Mouse (Mus musculus) kidney, postnatal 0 days (tissue): ENCODE measurements around the gene Tas2r138. TPM values are rescaled to one million over a fixed set of nuclear protein-coding genes. Genes with fewer than 3 reads are reported as not detected.
"Not testable (repeated sequence)": the region's sequence is repeated elsewhere in the genome, so short reads cannot be mapped to it uniquely, and the experiment has no call there.

Experiments used
- ATAC-seq: fragments of 200-750 bp; cut with Nextera tagmentation; replicated peaks from 2 replicates; pipeline ENCODE4 v1.8.0; 2017; ENCODE audit warnings: low read depth, moderate number of reproducible peaks, moderate TSS enrichment, moderate library complexity; ENCODE audit not compliant: low FRiP score
- DNase-seq: peaks from one replicate; pipeline ENCODE4 v3.0.0-alpha.2; 2016; ENCODE audit warnings: low spot score
- H3K27ac ChIP-seq: fragments of 300-500 bp; sonication (generic); 2 replicates; pipeline ENCODE4 v1.5.1; 2014; ENCODE audit warnings: mild to moderate bottlenecking
- H3K27me3 ChIP-seq: fragments of 300-500 bp; sonication (generic); 2 replicates; pipeline ENCODE4 v1.6.1; 2014; ENCODE audit warnings: low read length, mixed read lengths; ENCODE audit not compliant: insufficient read depth
- H3K36me3 ChIP-seq: fragments of 300-500 bp; sonication (generic); 2 replicates; pipeline ENCODE4 v1.6.1; 2014; ENCODE audit warnings: low read length, mixed read lengths; ENCODE audit not compliant: insufficient read depth
- H3K4me1 ChIP-seq: fragments of 300-500 bp; sonication (generic); replicated peaks from 2 replicates; pipeline ENCODE4 v1.6.1; 2014; ENCODE audit warnings: antibody characterized with exemption, low read length, mixed read lengths; ENCODE audit not compliant: insufficient read depth
- H3K4me2 ChIP-seq: fragments of 300-500 bp; sonication (generic); 2 replicates; pipeline ENCODE4 v1.6.1; 2014; ENCODE audit warnings: mild to moderate bottlenecking, low read length, moderate library complexity, mixed read lengths
- H3K4me3 ChIP-seq: fragments of 300-500 bp; sonication (generic); replicated peaks from 2 replicates; pipeline ENCODE4 v1.5.1; 2014; ENCODE audit warnings: low read depth, low read length
- H3K9ac ChIP-seq: fragments of 300-500 bp; sonication (generic); 2 replicates; pipeline ENCODE4 v1.6.1; 2014; ENCODE audit warnings: low read depth, low read length
- H3K9me3 ChIP-seq: fragments of 300-500 bp; sonication (generic); replicated peaks from 2 replicates; pipeline ENCODE4 v1.6.1; 2016; ENCODE audit warnings: low read length, inconsistent platforms, mixed read lengths
- CTCF ChIP-seq: IDR thresholded peaks from 2 replicates; pipeline ENCODE4 v1.5.1; 2016; ENCODE audit warnings: antibody characterized with exemption, low read depth, mild to moderate bottlenecking, moderate library complexity
- WGBS: fragments of 180-500 bp; shearing (Covaris S2); extraction: QIAGEN DNeasy Blood & Tissue Kit; methylation state at CpG from one replicate; pipeline ENCODE4 v1.1.7; 2014; 5-methylcytosine and 5-hydroxymethylcytosine counted together
- polyA plus RNA-seq: library from polyadenylated mRNA; unstranded; fragments of >200 nt; fragmentation: Nextera tagmentation; extraction: Ambion mirVana; gene quantifications from 2 replicates; pipeline ENCODE4 v1.2.1, GENCODE M21; 2015

Gene Tas2r138
- polyA plus RNA-seq, 1 experiment from 2014 or later = not detected

DNA sequence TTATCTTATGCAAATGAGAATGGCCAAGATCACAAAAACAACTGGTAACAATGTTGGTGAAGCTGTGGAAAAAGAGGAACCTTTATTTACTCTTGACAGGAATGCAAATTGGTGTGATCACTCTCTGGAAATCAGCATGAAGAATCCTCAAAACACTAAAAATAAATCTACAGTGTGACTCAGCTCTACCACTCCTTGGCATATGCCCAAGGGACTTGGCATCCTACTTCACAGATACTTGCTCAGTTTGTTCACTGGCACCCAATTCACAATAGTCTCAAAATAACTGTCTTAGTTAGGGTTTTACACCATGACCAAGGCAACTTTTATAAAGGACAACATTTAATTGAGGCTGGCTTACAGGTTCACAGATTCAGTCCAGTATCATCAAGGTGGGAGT lies 5.7 kb downstream of the Tas2r138 start:
- no peak for ATAC-seq
- TF ChIP-seq CTCF = no peak
- Histone ChIP-seq H3K4me2 (no peak overlapping the region), H3K27me3 (no peaks in the 10 kb centered on the region), H3K36me3 (no peaks in the 10 kb centered on the region), H3K27ac (no peak overlapping the region), H3K4me3 (no peak overlapping the region), H3K9me3 (no peaks in the 10 kb centered on the region), H3K9ac (no peak overlapping the region), H3K4me1 (no peaks in the 10 kb centered on the region)
- no peak for DNase-seq

DNA sequence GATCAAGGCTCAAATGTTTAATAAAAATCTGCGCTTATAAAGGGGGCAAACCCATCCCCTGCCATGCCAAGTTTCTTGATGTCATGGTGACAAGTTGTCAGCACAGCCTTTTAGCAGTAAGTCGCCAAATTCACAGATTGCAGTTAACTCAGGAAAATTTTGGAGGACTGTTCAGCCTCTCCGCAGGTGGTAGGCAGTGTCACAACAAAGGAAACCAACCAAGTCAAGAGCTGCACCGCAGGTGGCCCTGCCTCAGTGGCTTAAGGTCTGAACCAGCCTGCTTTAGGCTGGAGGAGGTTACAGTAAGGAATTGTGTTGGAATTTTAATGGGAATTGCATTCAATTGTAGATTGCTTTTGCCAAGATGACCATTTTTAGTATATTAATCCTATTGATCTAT lies 14.6 kb downstream of the Tas2r138 start:
- H3K9ac ChIP-seq, DNase-seq, H3K4me3 ChIP-seq, H3K4me1 ChIP-seq, H3K27me3 ChIP-seq, H3K4me2 ChIP-seq, H3K27ac ChIP-seq, H3K9me3 ChIP-seq, ATAC-seq, H3K36me3 ChIP-seq: not testable (repeated sequence)
- 40% methylated on average over 4 of the region's 4 CpGs for WGBS

DNA sequence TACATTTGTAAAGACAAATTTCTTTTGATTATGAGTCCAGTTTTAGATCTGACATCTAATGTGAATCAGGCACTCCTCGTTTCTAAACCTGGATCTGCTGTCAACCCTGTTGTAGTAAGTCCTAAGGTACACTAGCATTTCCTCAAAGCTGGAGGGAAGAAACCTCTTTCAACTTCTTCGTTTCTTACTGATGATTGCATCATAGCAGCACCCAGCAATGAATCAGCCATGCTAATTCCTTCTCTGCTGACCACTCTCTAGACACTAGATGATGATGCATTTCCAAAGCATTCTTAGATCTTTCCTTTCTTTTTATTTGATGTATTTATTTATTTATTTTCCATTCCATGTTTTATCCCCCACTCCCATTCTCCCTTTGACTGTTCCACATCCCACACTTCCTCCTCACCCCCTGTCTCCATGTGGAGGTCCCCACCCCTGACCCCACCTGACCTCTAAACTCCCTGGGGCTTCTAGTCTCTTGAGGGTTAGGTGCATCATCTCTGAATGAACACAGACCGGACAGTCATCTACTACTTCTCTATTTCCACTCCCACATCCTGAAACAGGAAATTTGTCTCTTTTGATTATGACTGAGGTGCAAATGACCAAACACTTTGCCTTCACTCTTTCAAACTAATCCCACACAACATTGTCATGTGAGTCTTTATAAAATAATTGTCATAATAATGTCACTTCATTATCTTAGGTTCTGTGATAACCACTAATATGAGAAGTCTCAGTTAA lies 18.1 kb downstream of the Tas2r138 start:
- 65% methylated on average over 3 of the region's 3 CpGs for WGBS
- Histone ChIP-seq H3K27me3 (no peaks in the 10 kb centered on the region), H3K27ac (no peak overlapping the region), H3K4me2 (no peak overlapping the region), H3K9ac (no peak overlapping the region), H3K9me3 (no peaks in the 10 kb centered on the region), H3K4me1 (no peaks in the 10 kb centered on the region), H3K36me3 (no peaks in the 10 kb centered on the region), H3K4me3 (no peak overlapping the region)
- no peak for ATAC-seq
- no peak for DNase-seq
- no peak for TF ChIP-seq CTCF

DNA sequence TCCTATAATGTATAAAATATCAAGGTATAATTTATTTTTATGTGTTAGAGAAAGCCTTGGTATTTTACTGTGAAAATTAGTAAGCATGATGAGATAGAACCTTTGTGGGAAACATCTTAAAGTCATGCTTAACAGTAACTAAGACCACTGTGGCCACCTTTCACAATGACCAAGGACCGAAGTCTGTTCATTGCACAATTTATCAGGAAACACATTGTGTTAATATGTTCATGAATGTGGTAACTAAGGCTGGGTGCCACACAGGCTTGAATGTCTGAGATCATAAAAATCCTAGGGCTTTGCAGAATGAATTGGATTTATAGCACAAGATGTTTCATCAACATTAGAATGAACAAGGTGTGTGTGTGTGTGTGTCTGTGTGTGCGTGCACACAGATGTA lies 24.8 kb downstream of the Tas2r138 start:
- TF ChIP-seq CTCF = no peak
- 91% methylated on average over 2 of the region's 2 CpGs for WGBS
- ATAC-seq (no peak), DNase-seq (no peak)
- no peak overlapping the region for H3K9ac ChIP-seq
- no peak overlapping the region for H3K27ac ChIP-seq
- no peaks in the 10 kb centered on the region for H3K27me3 ChIP-seq
- no peak overlapping the region for H3K4me3 ChIP-seq
- H3K9me3 ChIP-seq = no peaks in the 10 kb centered on the region
- H3K4me2 ChIP-seq = no peak overlapping the region
- H3K4me1 ChIP-seq = no peaks in the 10 kb centered on the region
- H3K36me3 ChIP-seq = no peaks in the 10 kb centered on the region

DNA sequence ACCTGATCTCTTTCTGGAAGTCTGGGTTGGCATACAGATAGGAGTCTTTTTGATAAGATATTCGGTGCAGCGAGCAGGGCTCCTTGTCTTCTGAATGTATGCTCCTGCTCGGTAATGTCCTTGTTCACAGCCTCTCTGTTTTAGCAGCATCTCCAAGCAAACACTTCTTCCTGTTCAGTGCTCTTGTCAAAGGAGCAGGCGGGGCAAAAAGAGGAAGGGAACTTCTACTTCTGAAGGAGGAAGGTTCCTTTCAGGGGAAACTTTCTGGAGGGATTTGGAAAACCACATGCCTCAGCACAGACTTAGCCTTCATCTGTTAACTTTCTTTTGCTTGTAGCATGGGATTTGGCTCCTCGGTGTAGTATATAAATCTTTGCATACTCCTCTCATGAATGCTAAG lies 27.5 kb downstream of the Tas2r138 start, which contains the start of gene Clec5a:
Gene Clec5a, minus strand, starts transcription at position 177 of the 400 bp plus-strand sequence.
- DNase-seq = no peak
- no peak within 1 kb of the TSS for H3K4me2 ChIP-seq
- no peak for TF ChIP-seq CTCF
- no peaks in the 10 kb centered on the region for H3K27me3 ChIP-seq
- no peak for ATAC-seq
- no peaks in the 10 kb centered on the region for H3K4me1 ChIP-seq
- no peaks in the 10 kb centered on the region for H3K36me3 ChIP-seq
- H3K4me3 ChIP-seq = no peak within 1 kb of the TSS
- no peak within 1 kb of the TSS for H3K27ac ChIP-seq
- no peaks in the 10 kb centered on the region for H3K9me3 ChIP-seq
- H3K9ac ChIP-seq = no peak within 1 kb of the TSS
- WGBS = 75% methylated on average over 5 of the region's 5 CpGs

DNA sequence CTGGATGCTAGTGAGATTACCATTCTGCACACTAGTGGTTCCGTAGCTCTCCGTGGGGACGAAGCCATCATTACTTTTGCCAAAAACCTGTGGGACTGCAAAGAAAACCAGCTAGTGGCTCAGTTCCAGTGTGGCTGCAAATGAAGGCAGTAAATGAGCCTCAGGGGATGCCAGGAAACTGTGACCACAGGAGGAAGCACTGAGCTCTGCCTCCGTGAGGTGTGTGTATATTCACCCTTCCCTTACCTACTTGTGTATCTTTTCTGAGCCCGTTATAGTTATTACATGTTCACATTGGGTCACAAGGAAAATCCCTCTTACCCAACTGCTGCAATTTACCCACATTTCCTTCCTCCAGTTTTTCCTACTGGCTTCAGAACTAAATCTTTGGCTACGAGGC lies 28.8 kb downstream of the Tas2r138 start:
- H3K4me2 ChIP-seq = no peak overlapping the region
- H3K36me3 ChIP-seq = no peaks in the 10 kb centered on the region
- TF ChIP-seq CTCF = no peak
- DNase-seq = no peak
- H3K4me3 ChIP-seq = no peak overlapping the region
- no peak overlapping the region for H3K27ac ChIP-seq
- no peaks in the 10 kb centered on the region for H3K9me3 ChIP-seq
- H3K9ac ChIP-seq = no peak overlapping the region
- ATAC-seq = no peak
- H3K4me1 ChIP-seq = no peaks in the 10 kb centered on the region
- no peaks in the 10 kb centered on the region for H3K27me3 ChIP-seq
- 81% methylated on average over 6 of the region's 6 CpGs for WGBS

DNA sequence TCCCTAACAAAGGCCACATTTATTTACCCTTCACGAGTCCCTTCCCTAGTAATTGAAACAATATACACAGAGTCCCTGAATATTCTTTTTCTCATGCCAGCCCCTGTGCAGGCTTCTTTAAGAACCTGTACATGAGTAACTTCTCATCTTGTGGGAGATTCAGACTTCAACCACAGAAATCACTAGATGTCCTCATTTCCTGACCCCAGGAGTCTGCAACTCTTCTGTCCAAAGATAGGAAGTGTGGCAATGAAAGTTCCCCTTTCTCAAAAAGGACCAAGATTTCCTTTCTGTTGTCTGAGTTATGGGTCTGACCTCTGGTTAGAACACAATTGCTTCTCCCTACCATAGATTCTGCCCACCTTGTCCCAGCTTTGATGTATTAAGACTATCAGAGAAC lies 36.8 kb downstream of the Tas2r138 start:
- Histone ChIP-seq H3K27me3 (no peaks in the 10 kb centered on the region), H3K4me1 (no peaks in the 10 kb centered on the region), H3K4me2 (no peak overlapping the region), H3K4me3 (no peak overlapping the region), H3K36me3 (no peaks in the 10 kb centered on the region), H3K27ac (no peak overlapping the region), H3K9me3 (no peaks in the 10 kb centered on the region), H3K9ac (no peak overlapping the region)
- 77% methylated on average over 1 of the region's 1 CpGs for WGBS
- TF ChIP-seq CTCF = no peak
- no peak for ATAC-seq
- DNase-seq = no peak
